Mouse (Mus musculus) A20 (cell line): ENCODE results near the gene Napepld.
"Not testable (repeated sequence)": the region's sequence is repeated elsewhere in the genome, so short reads cannot be mapped to it uniquely, and the experiment has no call there.

Experiments used
- DNase-seq: peaks from one replicate; pipeline ENCODE4 v3.0.0-alpha.2; 2011; ENCODE audit warnings: low read depth, low spot score

Napepld gene

DNA sequence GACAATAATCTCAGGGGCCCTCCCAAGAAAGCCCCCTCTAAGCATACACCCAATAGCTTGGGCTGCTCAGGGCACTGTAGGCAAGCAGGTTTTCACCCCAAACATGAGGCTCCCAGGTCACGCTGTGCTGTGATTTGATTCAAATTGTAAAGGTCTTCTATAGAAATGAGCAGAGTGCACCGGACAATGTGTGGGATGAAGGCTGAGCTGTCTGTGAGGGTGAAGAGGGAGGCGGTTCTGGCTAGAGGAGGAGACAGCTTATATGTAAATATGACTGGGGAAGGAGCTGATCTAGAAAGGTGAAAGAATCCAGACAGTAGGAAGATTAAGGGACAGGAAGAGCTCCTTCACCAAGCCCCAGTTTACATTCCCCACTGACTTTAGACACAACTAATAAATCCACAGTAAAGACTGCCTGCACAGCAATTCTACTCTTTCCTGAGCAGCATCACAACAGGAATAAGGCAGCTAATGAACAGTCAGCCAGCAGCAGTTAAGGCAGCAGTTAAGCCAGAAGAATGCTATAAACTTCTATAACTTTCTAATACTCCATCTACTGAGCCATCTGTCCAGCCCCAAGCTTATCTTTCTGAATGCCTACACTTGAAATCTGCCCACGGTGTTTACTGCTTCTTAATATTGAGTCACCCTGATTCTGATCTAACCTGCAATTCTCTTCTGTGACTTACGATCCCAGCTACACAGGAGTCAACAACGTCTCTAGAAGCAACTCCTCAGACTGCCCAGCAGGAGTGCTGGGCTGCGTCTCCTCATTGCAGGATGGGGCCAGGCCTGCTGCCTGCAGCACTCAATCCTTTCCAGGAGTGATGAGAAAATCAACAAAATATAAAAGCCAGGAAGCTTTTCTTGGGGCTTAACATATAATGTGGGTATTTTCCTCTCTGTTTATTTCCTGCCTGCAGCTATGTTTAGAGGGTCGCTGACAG is 33.7 kb downstream of the Napepld start:
- no peak for DNase-seq

DNA sequence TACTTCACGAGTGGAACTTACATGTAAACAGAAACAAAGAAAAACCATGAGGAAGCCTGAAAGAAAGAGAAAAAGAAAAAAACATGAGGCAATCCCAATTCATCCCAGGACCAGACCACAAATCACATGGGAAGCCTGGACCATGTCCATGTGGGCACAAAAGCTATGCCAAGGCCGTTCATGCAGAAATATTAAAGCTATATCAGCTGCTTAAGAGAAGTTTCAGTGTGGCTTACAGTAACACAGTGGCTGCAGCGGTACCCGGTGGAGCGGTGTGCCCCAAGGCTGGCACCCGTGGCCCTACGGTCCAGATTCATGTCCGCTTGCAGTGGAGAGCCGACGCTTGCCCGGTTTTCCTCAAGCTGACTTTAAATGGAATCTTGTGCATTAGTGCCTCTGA is 38.1 kb downstream of the Napepld start:
- DNase-seq, result no peak

- DNase-seq, result no peak
These were observed 40.3 kb downstream of the Napepld start for GRCm38 (mm10) chr5:21660850-21661249.

GRCm38 (mm10) chr5:21658623-21659395 is 42.4 kb downstream of the Napepld start:
- DNase-seq, result peak; percentile 70

GRCm38 (mm10) chr5:21658038-21658437 is 43.2 kb downstream of the Napepld start:
- DNase-seq, result no peak

- no peak for DNase-seq
These were observed 44.3 kb downstream of the Napepld start for GRCm38 (mm10) chr5:21656912-21657311.

DNA sequence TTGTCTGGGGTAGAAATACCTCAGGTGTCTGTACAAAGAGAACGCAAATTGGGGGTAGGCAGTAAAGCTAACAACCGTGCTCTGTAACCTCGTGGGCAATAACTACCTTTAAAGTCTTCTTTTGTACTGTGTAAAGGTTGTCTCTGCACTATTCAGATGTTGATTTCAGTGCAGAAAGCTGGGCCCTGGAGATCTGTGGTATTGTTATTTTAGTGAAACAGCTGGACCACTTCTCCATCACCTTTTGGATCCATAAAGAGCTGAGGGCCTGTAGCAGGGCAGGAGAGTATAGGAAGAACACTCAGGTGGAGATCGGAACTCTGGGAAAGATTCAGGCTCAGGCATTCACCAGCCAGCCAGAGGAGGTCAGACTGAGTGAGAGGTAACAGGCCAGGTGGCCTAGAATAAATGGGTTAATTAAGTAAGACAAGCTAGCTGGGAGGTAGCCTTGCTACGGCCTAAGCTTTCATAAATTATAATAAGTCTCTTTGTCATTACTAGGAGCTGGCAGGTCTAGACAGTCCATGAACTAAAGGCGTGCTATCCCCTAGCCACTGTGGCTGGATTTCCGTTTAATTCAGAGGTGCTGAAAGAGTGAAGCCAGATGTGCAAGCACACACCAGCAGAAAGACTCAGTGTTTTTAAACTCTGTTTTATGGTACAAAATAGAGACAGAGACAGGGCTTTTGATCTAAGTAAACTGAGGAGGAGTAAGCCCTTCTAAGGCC is 49.1 kb downstream of the Napepld start:
- no peak for DNase-seq

DNA sequence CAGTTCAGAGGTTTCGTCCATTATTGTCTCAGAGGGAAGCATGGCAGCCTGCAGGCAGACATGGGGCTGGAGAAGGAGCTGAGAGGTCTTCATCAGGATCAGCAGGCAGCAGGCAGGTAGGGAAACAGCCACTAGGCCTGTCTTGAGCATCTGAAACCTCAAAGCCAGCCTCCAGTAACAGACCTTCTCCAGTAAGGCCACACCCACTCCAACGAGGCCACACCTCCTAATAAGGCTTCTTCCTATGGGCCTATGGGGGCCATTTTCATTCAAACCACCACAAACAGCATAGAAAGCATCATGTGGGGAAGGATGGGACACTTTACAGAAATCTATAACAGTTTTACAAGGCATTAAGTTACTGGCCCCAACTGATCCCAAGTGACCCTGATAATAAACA is 50.5 kb downstream of the Napepld start:
- no peak for DNase-seq

DNA sequence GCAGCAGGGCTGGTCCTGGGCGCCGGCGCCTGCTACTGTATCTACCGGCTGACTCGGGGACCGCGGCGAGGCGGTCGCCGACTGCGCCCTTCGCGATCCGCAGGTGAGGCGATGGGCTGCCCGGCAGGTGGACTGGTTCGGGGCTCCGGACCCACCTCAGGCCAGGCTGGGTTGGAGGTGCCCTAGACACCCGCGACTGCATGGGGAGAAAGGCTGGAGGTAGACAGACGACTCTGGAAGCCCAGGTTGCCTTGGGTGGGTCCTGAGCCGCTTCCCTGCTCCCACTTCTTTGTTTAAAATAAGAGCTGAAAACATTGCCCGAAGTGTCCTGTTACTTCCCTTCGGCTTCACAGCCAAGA is 55.1 kb downstream of the Napepld start:
- no peak for DNase-seq

- peak; percentile 91 for DNase-seq
These were observed 55.6 kb downstream of the Napepld start, which contains the start of the genes Fbxl13 and Armc10 for GRCm38 (mm10) chr5:21645439-21646132. TSS of gene Fbxl13 (minus strand) at chr5:21645634. TSS of gene Armc10 (plus strand) at chr5:21645813.

- no peak for DNase-seq
These were observed 56.2 kb downstream of the Napepld start for GRCm38 (mm10) chr5:21644891-21645438.

- DNase-seq, result no peak
These were observed 57.6 kb downstream of the Napepld start for GRCm38 (mm10) chr5:21643606-21644005.

DNA sequence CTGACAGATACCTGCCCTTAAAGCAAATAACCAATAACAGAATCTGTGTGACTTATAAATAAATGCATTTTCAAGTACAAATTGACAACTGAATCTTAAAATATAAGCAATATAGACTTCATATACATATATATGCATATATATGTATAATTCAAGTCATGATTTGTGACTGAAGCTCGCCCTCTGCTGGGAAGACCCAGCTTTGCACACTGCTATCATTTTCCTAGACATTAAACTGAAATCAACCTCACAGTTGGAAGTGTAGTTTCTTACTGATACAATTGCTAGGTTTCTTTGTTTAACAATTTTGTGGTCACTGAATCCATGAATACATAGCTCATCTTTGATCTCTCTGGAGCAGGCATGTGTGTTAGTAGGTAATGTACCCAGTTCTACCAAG is 60.2 kb downstream of the Napepld start:
- DNase-seq, result peak; percentile 37

DNA sequence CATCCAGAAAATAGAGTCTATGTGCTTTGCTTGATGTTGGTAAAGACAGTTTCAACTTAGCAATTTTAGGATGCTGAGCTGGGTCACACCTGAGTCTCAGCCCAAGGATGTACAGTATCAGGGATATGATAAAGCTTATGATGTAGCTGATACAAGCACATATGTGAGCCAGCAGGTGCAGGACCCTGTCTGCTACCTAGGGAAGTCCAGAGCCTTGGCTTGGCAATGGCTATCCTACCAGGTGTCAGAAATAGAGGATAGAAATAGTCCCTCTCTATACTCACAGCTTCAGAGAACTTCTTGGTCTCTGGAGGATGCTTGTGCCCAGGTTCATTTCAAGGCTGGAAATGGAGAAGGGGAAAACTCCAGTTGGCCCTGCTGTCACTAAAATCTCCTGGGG is 75.3 kb downstream of the Napepld start:
- no peak for DNase-seq

DNA sequence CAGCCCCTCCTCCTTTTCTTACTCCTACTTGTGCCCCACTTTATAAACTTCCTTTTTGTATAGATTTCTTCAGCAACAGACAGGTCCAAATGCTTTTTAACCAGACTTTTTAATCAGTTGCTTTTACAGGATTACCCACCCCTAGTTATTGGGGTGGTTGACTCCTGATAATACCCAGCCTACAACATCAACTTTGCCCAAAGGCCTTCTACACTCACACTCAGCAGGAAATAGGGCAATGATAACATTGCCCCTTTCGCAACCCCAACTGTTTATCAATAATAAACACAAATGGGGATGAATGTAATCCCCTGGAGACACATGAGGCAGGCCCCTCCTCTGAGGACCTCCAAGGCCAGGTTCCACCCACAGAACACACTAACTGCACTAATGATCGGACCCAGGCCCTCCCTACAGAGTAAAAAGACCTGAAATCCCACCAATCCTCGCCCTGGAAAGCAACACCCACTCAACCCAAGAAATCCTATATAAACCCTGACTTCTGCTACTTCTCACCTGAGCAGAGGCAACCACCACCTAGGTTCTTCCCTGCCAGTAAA is 84.7 kb downstream of the Napepld start:
- no peak for DNase-seq

DNA sequence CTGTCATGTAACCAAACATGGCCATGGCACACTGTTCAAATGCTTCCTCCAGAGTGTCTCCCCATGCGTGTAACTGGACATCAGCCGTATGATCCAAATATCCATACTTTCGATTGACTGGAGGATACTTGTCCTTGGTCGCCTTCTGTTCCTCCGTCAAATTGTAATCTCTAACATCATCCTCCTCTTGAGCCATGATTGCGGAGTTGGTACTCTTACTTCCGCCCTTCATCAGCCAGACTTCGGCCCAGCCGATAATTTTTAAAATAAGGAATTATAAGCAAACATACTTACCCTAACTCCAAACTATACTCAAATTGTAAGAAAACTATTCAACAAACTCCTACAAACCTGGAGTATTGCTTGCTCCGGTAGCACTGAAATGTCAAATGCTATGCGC is 86.9 kb downstream of the Napepld start:
- not testable (repeated sequence) for DNase-seq
